Mouse (Mus musculus) midbrain, postnatal 0 days (tissue): ENCODE measurements at regions not wholly inside any gene's neighbourhood (a gene's known extent, or its start where the extent isn't known, plus 50 kb on each side); places are given as distances from the start of the nearest gene placed in this dataset.

ENCODE experiments used
- ATAC-seq: fragments of 200-750 bp; cut with Nextera tagmentation; 2 replicates; pipeline ENCODE4 v1.8.0; 2017; ENCODE audit warnings: moderate number of reproducible peaks, mild to moderate bottlenecking, moderate TSS enrichment, moderate library complexity; ENCODE audit not compliant: low FRiP score
- DNase-seq: peaks from one replicate; pipeline ENCODE4 v3.0.0-alpha.2; 2015; ENCODE audit warnings: low spot score
- H3K27ac ChIP-seq: fragments of 300-500 bp; sonication (generic); 2 replicates; pipeline ENCODE4 v1.5.1; 2014; ENCODE audit warnings: low read depth, mild to moderate bottlenecking, low read length, mixed read lengths
- H3K27me3 ChIP-seq: fragments of 300-500 bp; sonication (generic); 2 replicates; pipeline ENCODE4 v1.6.1; 2014; ENCODE audit warnings: low read length, control low read depth, mixed read lengths; ENCODE audit not compliant: insufficient read depth
- H3K36me3 ChIP-seq: fragments of 300-500 bp; sonication (generic); 2 replicates; pipeline ENCODE4 v1.6.1; 2014; ENCODE audit warnings: low read length, control low read depth, mixed read lengths; ENCODE audit not compliant: insufficient read depth
- H3K4me1 ChIP-seq: fragments of 300-500 bp; sonication (generic); 2 replicates; pipeline ENCODE4 v1.6.1; 2014; ENCODE audit warnings: mild to moderate bottlenecking, control low read depth, antibody characterized with exemption, low read length, mixed read lengths; ENCODE audit not compliant: insufficient read depth
- H3K4me2 ChIP-seq: fragments of 300-500 bp; sonication (generic); 2 replicates; pipeline ENCODE4 v1.6.1; 2014; ENCODE audit warnings: low read depth, mild to moderate bottlenecking, low read length, mixed read lengths; ENCODE audit not compliant: poor library complexity, severe bottlenecking
- H3K4me3 ChIP-seq: fragments of 300-500 bp; sonication (generic); 2 replicates; pipeline ENCODE4 v1.5.1; 2014; ENCODE audit warnings: low read depth, mild to moderate bottlenecking, low read length, moderate library complexity
- H3K9ac ChIP-seq: fragments of 300-500 bp; sonication (generic); replicated peaks from 2 replicates; pipeline ENCODE4 v1.6.1; 2014; ENCODE audit warnings: mild to moderate bottlenecking, low read length, moderate library complexity, mixed read lengths; ENCODE audit not compliant: poor library complexity, severe bottlenecking
- H3K9me3 ChIP-seq: fragments of 300-500 bp; sonication (generic); 2 replicates; pipeline ENCODE4 v1.6.1; 2016; ENCODE audit warnings: low read length, control low read depth
- CTCF ChIP-seq: IDR thresholded peaks from 2 replicates; pipeline ENCODE4 v1.5.1; 2016; ENCODE audit warnings: antibody characterized with exemption, mild to moderate bottlenecking
- WGBS: fragments of 180-500 bp; shearing (Covaris S2); extraction: QIAGEN DNeasy Blood & Tissue Kit; methylation state at CpG from one replicate; pipeline ENCODE4 v1.1.7; 2014; 5-methylcytosine and 5-hydroxymethylcytosine counted together

DNA sequence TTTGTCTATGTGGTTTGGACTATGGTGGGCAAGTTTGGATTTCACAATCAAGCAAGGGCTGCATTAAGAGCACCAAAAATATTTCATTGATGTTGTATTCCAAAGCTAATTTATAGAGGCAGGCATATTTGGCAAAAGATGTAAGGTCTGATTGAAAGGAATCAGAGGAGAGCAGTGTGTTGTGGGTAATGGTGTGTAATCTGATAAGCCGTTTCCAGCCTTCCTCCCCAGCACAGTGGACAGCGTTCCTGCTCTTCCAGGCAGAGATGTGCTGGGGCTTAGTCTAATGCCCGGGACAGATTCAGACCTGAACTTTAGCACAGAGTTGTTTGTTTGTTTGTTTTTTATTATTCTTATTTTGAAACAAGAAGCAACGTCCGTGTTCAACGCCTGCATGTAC, 80.6 kb upstream of the Cwc22 start:
- Histone ChIP-seq H3K27me3 (no peaks in the 10 kb centered on the region), H3K9me3 (no peaks in the 10 kb centered on the region), H3K4me2 (no peak overlapping the region), H3K4me3 (no peak overlapping the region), H3K9ac (no peak overlapping the region), H3K27ac (no peak overlapping the region), H3K4me1 (no peaks in the 10 kb centered on the region), H3K36me3 (no peaks in the 10 kb centered on the region)
- TF ChIP-seq CTCF, result no peak
- DNase-seq (no peak), ATAC-seq (no peak)
- WGBS, result 55% methylated on average over 6 of the region's 6 CpGs

DNA sequence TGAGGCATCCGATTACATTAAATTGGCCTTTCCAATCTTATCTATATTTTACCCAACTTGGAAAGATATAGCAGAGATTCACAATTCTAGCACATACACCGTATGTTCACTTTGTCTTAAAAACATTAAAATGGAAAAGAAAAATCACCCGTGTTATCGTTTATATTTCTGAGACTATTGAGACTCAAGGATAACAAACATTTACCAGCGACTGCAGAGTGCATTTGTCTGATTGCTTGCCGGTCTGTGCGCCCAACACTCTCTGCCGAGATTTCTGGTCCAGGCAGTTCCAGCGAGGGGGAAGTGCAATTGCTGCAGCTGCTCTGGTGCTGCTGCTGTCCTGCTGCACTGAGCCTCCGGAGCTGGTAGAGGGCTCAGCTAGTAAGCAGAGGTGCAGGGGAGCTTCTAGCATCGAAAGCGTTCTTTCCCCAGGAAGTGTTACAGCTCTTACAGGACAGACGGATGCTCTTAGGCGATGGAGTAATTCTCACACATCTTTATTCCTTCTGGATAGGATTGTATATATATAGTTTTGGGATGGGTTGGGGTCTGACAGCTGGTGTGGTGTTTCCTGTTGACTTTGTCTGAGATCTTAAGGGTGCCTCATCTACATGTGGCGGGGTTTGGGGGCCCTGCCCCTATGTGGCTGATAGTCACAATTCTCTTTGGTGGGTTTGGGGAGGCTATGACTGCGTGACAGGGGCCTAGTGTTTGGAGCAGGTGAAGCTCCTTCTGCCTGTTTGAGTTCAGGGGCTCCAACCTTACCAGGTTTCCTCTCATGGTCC, 79.7 kb upstream of the Cwc22 start:
- Histone ChIP-seq H3K27ac (no peak overlapping the region), H3K4me1 (no peaks in the 10 kb centered on the region), H3K9ac (no peak overlapping the region), H3K4me2 (no peak overlapping the region), H3K4me3 (no peak overlapping the region), H3K36me3 (no peaks in the 10 kb centered on the region), H3K9me3 (no peaks in the 10 kb centered on the region), H3K27me3 (no peaks in the 10 kb centered on the region)
- 73% methylated on average over 16 of the region's 16 CpGs for WGBS
- ATAC-seq (no peak), DNase-seq (no peak)
- TF ChIP-seq CTCF, result no peak

DNA sequence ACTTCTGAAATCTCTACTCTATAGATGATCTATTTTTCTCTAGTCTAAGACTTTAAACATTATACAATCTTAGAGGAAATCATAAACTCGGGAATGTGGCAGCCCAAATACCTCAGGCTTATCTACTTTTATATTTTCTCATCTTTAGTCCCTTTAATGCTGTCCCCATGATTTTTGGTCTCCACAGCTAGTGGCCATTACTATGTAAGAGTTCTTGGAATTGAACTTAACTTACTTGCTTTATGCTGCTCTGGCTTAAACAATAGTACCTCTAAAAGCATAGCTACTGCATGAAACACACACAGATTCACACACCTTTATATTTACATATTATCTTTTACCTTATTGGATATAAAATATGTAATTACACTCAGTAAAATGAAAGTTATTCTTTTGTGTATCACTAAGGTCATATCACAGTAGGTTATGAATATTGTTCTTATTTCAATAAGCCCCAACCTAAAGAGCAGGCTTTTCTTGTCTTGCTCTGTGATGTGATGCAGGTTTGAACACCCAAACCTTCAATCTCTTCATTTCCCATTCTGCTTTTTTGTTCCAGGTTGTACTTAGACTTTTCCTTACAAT, 78.9 kb upstream of the Cwc22 start:
- WGBS, result 90% methylated on average over 1 of the region's 1 CpGs
- DNase-seq (no peak), ATAC-seq (no peak)
- H3K9me3 ChIP-seq, result no peaks in the 10 kb centered on the region
- no peak for TF ChIP-seq CTCF
- H3K4me2 ChIP-seq, result no peak overlapping the region
- H3K27me3 ChIP-seq, result no peaks in the 10 kb centered on the region
- no peak overlapping the region for H3K27ac ChIP-seq
- no peak overlapping the region for H3K9ac ChIP-seq
- no peaks in the 10 kb centered on the region for H3K4me1 ChIP-seq
- H3K36me3 ChIP-seq, result no peaks in the 10 kb centered on the region
- H3K4me3 ChIP-seq, result no peak overlapping the region

DNA sequence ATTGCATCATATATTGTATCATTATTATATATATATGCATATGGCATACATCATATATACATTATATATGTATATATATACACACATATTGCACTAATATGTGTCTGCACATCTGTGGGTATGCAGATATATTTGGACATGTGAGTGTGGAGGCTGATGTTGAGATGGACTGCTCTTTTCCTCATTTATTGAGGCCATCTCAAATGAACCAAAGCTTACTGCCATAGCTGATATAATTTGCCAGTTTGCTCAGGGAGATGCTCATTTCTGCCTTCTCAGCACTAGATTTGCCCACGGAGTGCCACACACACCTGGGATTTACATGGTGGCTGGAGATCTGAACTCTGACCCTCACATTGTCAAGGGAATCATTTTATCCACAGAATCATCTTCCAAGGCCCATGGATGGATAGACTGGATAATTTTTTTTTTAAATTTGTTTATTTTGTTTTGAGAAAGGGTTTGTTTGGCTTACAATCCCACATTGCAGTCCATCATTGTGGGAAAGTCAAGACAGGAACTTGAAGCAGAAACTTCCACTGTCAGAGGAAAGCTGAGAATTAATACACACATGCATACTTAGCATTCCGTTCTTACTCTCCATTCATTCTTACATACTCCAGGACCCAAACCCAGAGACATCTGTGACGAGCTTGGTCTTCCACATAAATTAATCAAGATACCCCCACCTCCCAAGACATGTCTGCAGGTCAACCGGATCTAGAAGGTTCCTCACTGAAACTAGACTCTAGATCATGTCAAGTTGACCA, 77.9 kb upstream of the Cwc22 start:
- no peak overlapping the region for H3K9ac ChIP-seq
- H3K4me3 ChIP-seq, result no peak overlapping the region
- no peaks in the 10 kb centered on the region for H3K4me1 ChIP-seq
- H3K27me3 ChIP-seq, result no peaks in the 10 kb centered on the region
- ATAC-seq (no peak), DNase-seq (no peak)
- no peak overlapping the region for H3K27ac ChIP-seq
- H3K36me3 ChIP-seq, result no peaks in the 10 kb centered on the region
- no peak for TF ChIP-seq CTCF
- no peaks in the 10 kb centered on the region for H3K9me3 ChIP-seq
- WGBS, result 77% methylated on average over 4 of the region's 4 CpGs
- no peak overlapping the region for H3K4me2 ChIP-seq

DNA sequence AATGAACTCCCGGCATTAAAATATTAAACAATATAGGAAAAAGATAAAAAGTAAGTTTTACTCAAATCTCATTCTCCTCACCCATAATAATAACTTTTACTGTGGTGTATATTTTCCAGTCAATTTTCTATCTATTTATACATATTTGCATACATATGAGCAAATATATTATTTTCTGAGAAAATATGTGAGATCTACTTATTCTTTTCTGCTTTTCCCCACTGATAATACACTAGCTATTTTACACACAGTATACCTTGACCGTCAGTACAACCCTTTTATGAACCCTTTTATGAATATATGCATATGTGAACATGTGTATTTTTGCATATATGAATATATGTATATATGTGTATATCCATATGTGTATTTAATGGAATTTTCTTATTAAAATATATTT, 77.2 kb upstream of the Cwc22 start:
- Histone ChIP-seq H3K4me3 (no peak overlapping the region), H3K4me1 (no peaks in the 10 kb centered on the region), H3K9ac (no peak overlapping the region), H3K36me3 (no peaks in the 10 kb centered on the region), H3K27ac (no peak overlapping the region), H3K4me2 (no peak overlapping the region), H3K9me3 (no peaks in the 10 kb centered on the region), H3K27me3 (no peaks in the 10 kb centered on the region)
- no peak for ATAC-seq
- DNase-seq, result no peak
- 84% methylated on average over 2 of the region's 2 CpGs for WGBS
- no peak for TF ChIP-seq CTCF

DNA sequence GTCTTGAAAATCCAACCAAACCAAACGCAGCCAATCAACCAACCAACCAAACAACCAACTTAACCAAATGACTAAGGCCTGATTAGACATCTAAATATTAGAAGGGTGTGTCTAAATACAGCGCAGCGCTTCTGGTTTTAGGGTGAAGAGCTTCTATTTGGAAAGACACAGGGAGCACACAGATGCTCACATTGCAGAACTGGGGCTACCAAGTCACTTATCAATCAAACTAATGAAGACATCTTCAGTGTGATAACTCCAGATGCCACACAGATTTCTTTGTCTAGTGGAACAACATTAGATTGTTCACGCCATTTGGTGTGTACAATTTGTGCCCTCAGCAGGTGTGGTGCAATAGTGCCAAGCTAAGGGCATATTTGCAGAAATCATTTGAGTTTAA, 76.6 kb upstream of the Cwc22 start:
- no peak overlapping the region for H3K9ac ChIP-seq
- no peak overlapping the region for H3K4me2 ChIP-seq
- WGBS, result 84% methylated on average over 4 of the region's 4 CpGs
- no peak for TF ChIP-seq CTCF
- no peaks in the 10 kb centered on the region for H3K27me3 ChIP-seq
- DNase-seq (no peak), ATAC-seq (no peak)
- no peak overlapping the region for H3K4me3 ChIP-seq
- H3K9me3 ChIP-seq, result no peaks in the 10 kb centered on the region
- no peaks in the 10 kb centered on the region for H3K36me3 ChIP-seq
- H3K27ac ChIP-seq, result no peak overlapping the region
- no peaks in the 10 kb centered on the region for H3K4me1 ChIP-seq
